Mouse (Mus musculus): ENCODE measurements at regions not wholly inside any gene's neighbourhood (a gene's known extent, or its start where the extent isn't known, plus 50 kb on each side); places are given as distances from the start of the nearest gene placed in this dataset.
"Not testable (repeated sequence)": the region's sequence is repeated elsewhere in the genome, so short reads cannot be mapped to it uniquely, and the experiment has no call there.

DNA sequence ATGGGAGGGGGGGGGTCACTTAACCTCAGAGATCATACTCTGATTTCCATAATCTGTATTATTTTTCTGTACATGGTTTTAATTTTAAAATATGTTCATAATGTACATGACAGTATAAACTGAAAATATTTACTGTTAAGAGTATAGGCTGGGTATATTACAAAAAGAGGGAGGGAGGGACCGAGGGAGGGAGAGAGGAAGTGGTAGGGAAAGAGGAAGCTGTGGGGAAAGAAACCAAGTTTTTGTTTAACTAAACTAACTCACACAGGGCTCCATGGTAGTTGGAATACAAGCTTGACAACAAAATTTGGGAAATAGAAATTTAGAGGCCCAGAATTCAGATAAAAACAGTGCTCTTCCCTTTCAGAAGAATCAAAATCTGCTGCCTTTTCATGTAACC is 131.7 kb downstream of the Teddm3 start:
- TF ChIP-seq CTCF (IDR thresholded peaks at IDR 0.05; ENCODE audit: low read depth); EP300 (optimal IDR thresholded peaks at IDR 0.05): not testable (repeated sequence)

All from stomach, postnatal 0 days (tissue).